Mouse (Mus musculus) mouse embryonic stem cell (cell line): ENCODE results near the gene Ddx6.
"Not testable (repeated sequence)": the region's sequence is repeated elsewhere in the genome, so short reads cannot be mapped to it uniquely, and the experiment has no call there.

Experiments used
- in situ Hi-C, 2 experiments: fragments of 300-500 bp; cut with MboI; formaldehyde crosslinking; loops; 1 replicate in 1 of 2; 3 replicates in 1 of 2; pipeline ENCODE4 v1.14.3; 2019 to 2020; ENCODE audit warnings: low sequenced_read_pairs in 2 of 2, low pct_unique_long_range_greater_than_20kb in 1 of 2, mixed read lengths in 1 of 2; ENCODE audit not compliant: unreplicated experiment in 1 of 2

Gene Ddx6

GRCm38 (mm10) chr9:44624390-44624789, 19.7 kb downstream of the Ddx6 start:
- in situ Hi-C loops, result no loop called here

GRCm38 (mm10) chr9:44626268-44626667, 21.6 kb downstream of the Ddx6 start:
- in situ Hi-C loops, result no loop called here

- in situ Hi-C loops, result no loop called here
Observed at GRCm38 (mm10) chr9:44637551-44638169, 33.0 kb downstream of the Ddx6 start.

- in situ Hi-C loops, result not testable (repeated sequence)
Observed at GRCm38 (mm10) chr9:44638726-44639125, 34.0 kb downstream of the Ddx6 start.

- in situ Hi-C loops, result not testable (repeated sequence)
Observed at GRCm38 (mm10) chr9:44640028-44640427, 35.3 kb downstream of the Ddx6 start.

GRCm38 (mm10) chr9:44640646-44641357, 36.1 kb downstream of the Ddx6 start:
- in situ Hi-C loops, result no loop called here

- in situ Hi-C loops, result no loop called here
Observed at GRCm38 (mm10) chr9:44641616-44642015, 36.9 kb downstream of the Ddx6 start.

- in situ Hi-C loops, result no loop called here
Observed at GRCm38 (mm10) chr9:44643103-44643502, 38.4 kb downstream of the Ddx6 start.

- in situ Hi-C loops, result no loop called here
Observed at GRCm38 (mm10) chr9:44644186-44644585, 39.5 kb downstream of the Ddx6 start.

- in situ Hi-C loops, result no loop called here
Observed at GRCm38 (mm10) chr9:44645481-44645880, 40.8 kb downstream of the Ddx6 start.

GRCm38 (mm10) chr9:44645924-44646323, 41.2 kb downstream of the Ddx6 start:
- in situ Hi-C loops, result no loop called here

GRCm38 (mm10) chr9:44646366-44646765, 41.7 kb downstream of the Ddx6 start:
- in situ Hi-C loops, result no loop called here

GRCm38 (mm10) chr9:44647026-44647425, 42.3 kb downstream of the Ddx6 start:
- in situ Hi-C loops, result no loop called here

GRCm38 (mm10) chr9:44647656-44648055, 43.0 kb downstream of the Ddx6 start:
- in situ Hi-C loops, result no loop called here

- in situ Hi-C loops, result no loop called here
Observed at GRCm38 (mm10) chr9:44648881-44649281, 44.2 kb downstream of the Ddx6 start.

GRCm38 (mm10) chr9:44652027-44652426, 47.3 kb downstream of the Ddx6 start:
- in situ Hi-C loops, result no loop called here

GRCm38 (mm10) chr9:44653896-44654295, 49.2 kb downstream of the Ddx6 start:
- in situ Hi-C loops, result no loop called here

GRCm38 (mm10) chr9:44655098-44656066, 50.7 kb downstream of the Ddx6 start:
- in situ Hi-C loops, result no loop called here

- in situ Hi-C loops, result no loop called here
Observed at GRCm38 (mm10) chr9:44663706-44664105, 59.0 kb downstream of the Ddx6 start.
